Mouse (Mus musculus): Measurements from ENCODE around the gene Ankrd9. TPM values are rescaled to one million over a fixed set of nuclear protein-coding genes. Genes with fewer than 3 reads are reported as not detected.

Ankrd9 gene
- polyA plus RNA-seq, 1 experiment = 3.6 TPM

DNA sequence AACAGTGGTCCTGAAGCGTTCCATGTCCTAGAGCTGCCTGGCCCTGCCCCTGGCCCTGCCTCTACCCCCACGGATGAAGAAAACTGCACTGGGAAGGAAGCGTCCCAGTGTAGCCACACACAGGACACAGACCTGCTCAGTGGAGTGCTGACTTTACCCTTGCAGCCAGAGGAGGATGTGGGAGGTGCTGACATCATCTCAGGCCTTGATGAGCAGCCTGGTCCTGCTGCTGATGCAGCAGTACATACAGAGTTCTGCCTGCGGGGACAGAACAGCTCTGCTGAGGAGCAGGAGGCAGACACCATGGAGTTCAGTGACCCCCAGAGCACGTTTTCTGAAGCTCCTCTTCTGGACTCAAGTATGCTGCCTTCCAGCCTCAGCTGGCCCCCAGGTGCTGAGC is 46.0 kb downstream of the Ankrd9 start:
- no peaks in the 10 kb centered on the region for H3K27me3 ChIP-seq (replicated peaks)
- no peak overlapping the region for H3K4me3 ChIP-seq (replicated peaks)
- H3K36me3 ChIP-seq (replicated peaks; ENCODE audit: low read length) = peaks cover 96% of the 10 kb centered on the region
- TF ChIP-seq GATA1 (IDR thresholded peaks at IDR 0.05; ENCODE audit: borderline replicate concordance, low read length) = no peak
- TF ChIP-seq FLI1 (IDR thresholded peaks at IDR 0.05; ENCODE audit: low read length) = no peak
- no peaks in the 10 kb centered on the region for H3K9me3 ChIP-seq
- peaks cover 64% of the 10 kb centered on the region for H3K4me1 ChIP-seq

Other genes starting within 250 kb of the Ankrd9 start
- 13.1 and 45.3 TPM in 2 replicates for gene Wdr20, start 241.1 kb downstream of the Ankrd9 start, polyA plus RNA-seq (2012; ENCODE audit: insufficient read depth, low replicate concordance)
- 2.1 and 2.3 TPM in 2 replicates for gene Mok, start 138.1 kb downstream of the Ankrd9 start, polyA plus RNA-seq (2012; ENCODE audit: insufficient read depth, low replicate concordance)
- 1.0 and 4.3 TPM in 2 replicates for gene Zfp839, start 128.8 kb downstream of the Ankrd9 start, polyA plus RNA-seq (2012; ENCODE audit: insufficient read depth, low replicate concordance)
- 11.5 and 21.2 TPM in 2 replicates for gene Cinp, start 89.9 kb downstream of the Ankrd9 start, polyA plus RNA-seq (2012; ENCODE audit: insufficient read depth, low replicate concordance)
- gene Tecpr2, start 89.8 kb downstream of the Ankrd9 start, polyA plus RNA-seq (2012; ENCODE audit: insufficient read depth, low replicate concordance) = 4.0 and 4.3 TPM in 2 replicates
- 2.9 and 3.3 TPM in 2 replicates for gene Rcor1, start 60.3 kb upstream of the Ankrd9 start, polyA plus RNA-seq (2012; ENCODE audit: insufficient read depth, low replicate concordance)
- gene Traf3, start 187.3 kb upstream of the Ankrd9 start, polyA plus RNA-seq (2012; ENCODE audit: insufficient read depth, low replicate concordance) = 5.1 and 13.4 TPM in 2 replicates
- gene 4930595D18Rik, start 205.5 kb upstream of the Ankrd9 start, polyA plus RNA-seq (2012; ENCODE audit: insufficient read depth, low replicate concordance) = not detected in 2 replicates

All from megakaryocyte, embryonic 14.5 days (primary cell).